Mouse (Mus musculus) left cerebral cortex, postnatal 10 days (tissue): Measurements from ENCODE around the gene Fam45a. TPM values are rescaled to one million over a fixed set of nuclear protein-coding genes. Genes with fewer than 3 reads are reported as not detected.
"Not testable (repeated sequence)": the region's sequence is repeated elsewhere in the genome, so short reads cannot be mapped to it uniquely, and the experiment has no call there.

Source experiments
- DNase-seq, 2 experiments: peaks; one replicate each; pipeline ENCODE4 v3.0.0; 2021 to 2022; ENCODE audit warnings: low spot score in 2 of 2, mixed read lengths in 1 of 2; ENCODE audit errors: extremely low spot score in 1 of 2
- intact Hi-C: fragments of 180-260 bp; cut with DNase I; formaldehyde crosslinking; loops from one replicate; pipeline ENCODE4 v1.15.1; 2025
- microRNA-seq: library from miRNA; unstranded; fragments of <30 nt; microRNA quantifications from one replicate; pipeline ENCODE4 v1.2.0, GENCODE M21; 2022
- total RNA-seq, 2 experiments: library from RNA; stranded (reverse); gene quantifications; 2 replicates each; pipeline ENCODE4 v1.2.3; 2021

The Fam45a gene
- total RNA-seq, 2 experiments from 2014 or later = 32.7 to 39.6 TPM

DNA sequence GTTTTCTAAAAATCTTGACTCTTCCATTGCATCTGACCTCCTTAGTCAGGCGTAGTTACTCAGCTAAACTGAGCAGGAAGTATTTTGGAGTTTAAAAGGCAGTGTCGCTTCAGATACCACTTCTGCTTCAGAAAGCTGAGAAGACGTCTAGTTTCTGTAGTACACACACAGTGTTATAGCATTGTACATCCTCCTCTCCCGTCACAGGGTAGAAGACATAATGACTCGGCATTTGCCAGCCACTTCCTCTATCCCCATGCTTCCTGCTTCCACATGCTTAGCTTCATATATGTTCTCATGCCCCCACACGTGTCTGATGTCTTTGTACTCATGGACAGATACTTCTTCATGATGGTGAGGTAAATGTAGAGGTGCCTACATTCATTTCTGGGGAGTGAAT lies 7.3 kb downstream of the Fam45a start:
- DNase-seq = no peak
- intact Hi-C loops = no loop called here

DNA sequence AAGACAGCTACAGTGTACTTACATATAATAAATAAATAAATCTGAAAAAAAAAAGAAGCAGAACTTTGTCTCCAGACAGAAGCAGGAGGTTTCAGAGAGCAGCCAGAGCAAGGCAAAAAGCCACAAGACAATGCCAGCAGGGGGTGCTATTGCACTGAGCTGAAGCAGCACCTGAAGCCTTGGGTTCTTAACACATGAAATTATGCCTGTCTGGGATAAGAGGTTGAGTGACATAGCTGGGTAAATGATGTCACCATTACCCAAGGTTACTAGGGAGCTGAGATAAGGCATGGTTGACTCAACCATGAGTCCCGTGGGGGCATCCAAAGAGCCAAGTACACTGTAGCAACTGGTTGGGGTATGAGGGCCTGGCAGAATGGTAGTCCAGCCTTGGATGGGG lies 26.4 kb downstream of the Fam45a start:
- intact Hi-C loops = no loop called here
- peak in 1 of 2 experiments; percentile 68 for DNase-seq

- intact Hi-C loops = no loop called here
- DNase-seq = no peak
These were observed 31.9 kb downstream of the Fam45a start for GRCm38 (mm10) chr19:60843324-60843723.

- DNase-seq = no peak
- intact Hi-C loops = no loop called here
These were observed 34.3 kb downstream of the Fam45a start for GRCm38 (mm10) chr19:60845731-60846130.

- intact Hi-C loops = no loop called here
These were observed 49.7 kb downstream of the Fam45a start, which contains the start of gene Sfxn4 for GRCm38 (mm10) chr19:60860868-60861700. Gene Sfxn4, minus strand, starts transcription at chr19:60861479.

DNA sequence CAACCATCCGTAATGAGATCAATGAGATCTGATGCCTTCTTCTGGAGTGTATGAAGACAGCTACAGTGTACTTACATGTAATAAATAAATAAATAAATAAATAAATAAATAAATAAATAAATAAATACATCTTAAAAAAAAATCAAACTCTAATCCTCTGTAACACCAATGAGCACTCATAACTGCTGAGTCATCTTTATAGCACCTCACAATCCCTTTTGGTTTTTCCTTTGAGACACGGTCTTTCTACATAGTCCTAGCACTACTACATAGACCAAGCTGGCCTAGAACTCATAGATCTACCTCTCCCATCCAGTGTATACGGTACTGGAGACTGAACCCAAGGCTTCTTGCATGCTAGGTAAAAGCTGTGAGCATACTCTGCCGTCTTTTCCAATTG lies 54.8 kb downstream of the Fam45a start:
- intact Hi-C loops, DNase-seq: not testable (repeated sequence)

More at GRCm38 (mm10) chr19:60860868-60861700, 49.7 kb downstream of the Fam45a start, which contains the start of gene Sfxn4:
- DNase-seq = peak; percentile 86 to 94

- no peak for DNase-seq
- intact Hi-C loops = no loop called here
These were observed 59.1 kb downstream of the Fam45a start for GRCm38 (mm10) chr19:60870489-60870888.

DNA sequence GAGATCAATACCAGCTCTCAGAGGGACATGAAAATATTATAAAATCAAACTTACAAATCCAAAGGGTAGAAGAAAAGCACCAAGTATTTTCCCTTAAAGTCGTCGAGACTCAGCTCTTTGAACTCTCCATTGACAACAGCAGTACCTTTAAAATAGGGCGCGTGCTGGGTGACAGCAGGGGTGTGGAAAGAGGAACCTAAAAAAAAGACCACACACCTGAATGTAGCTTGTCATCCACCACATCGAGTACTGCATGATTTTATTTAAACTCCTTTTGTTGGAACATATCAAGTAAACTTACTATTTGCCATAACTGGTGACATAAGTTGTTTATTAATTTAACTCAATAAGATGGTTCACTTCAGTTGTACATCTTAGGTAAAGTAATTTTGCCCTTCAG lies 60.0 kb downstream of the Fam45a start:
- no peak for DNase-seq
- intact Hi-C loops = no loop called here

GRCm38 (mm10) chr19:60872272-60872671 lies 60.9 kb downstream of the Fam45a start:
- intact Hi-C loops = no loop called here
- DNase-seq = no peak

- intact Hi-C loops = no loop called here
- peak in 1 of 2 experiments; percentile 50 for DNase-seq
These were observed 62.1 kb downstream of the Fam45a start for GRCm38 (mm10) chr19:60873501-60873900.

DNA sequence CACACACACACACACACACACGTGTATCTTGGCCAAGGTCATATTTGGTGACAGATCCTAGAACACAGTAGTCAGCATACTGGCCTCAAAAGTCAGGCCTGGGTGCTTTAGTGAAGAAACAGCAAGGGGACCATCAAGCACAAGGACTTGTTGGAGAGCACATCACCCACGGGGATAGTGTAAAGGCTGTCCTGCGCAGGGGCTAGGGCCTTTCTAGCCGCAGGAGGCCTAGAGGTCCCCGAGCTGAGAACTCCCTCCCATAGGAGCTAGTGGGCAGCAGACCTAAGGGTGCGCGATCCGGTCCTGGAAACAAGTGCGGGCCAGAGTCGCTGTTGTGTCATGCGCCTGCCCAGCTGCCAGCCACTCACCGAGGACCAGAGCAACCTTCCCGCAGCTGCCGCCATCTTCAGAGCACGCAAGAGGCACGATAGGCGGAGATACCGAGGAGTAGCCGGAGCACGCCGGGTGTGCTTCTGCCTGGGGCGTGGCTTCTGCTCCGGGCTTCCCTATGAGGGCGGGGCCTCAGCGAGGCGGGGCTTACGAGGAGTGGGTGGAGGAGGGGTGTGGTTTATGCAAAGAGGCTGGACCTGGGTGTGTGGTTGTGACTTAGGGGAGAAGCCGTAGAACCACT lies 62.8 kb downstream of the Fam45a start, which contains the start of gene Prdx3:
TSS of gene Prdx3 (minus strand) at position 493 of the 631 bp plus-strand sequence.
- intact Hi-C loops = no loop called here
- DNase-seq = peak; percentile 91 to 96

DNA sequence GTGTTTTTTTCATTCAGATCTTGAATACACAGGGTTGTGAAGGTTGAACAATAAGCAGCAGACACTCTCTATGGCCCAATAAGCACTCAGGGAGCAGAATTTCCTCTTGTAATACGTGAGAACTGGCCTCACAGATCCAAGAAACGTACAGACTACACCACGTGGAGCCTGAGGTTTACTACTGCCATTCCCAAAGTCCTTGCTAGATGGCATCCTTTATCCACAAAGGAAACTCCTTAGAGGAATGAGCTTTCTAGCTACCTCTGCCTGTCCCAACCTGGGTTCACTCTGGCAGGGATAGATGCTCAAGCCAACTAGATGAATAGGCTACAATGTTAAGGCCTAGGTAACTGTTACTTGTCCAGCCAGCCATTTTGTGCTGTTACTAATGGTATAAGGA lies 71.7 kb downstream of the Fam45a start:
- intact Hi-C loops = loop anchor here (5.0 kb wide), 1 partner anchor 384 kb away; no protein-coding TSS in a partner anchor
- DNase-seq = peak; percentile 20 to 42

Small RNAs within 50 kb of the gene (microRNA-seq; reads per million reads assigned to microRNA genes)
- gene mmu-mir-3084-1 = not detected

Other genes starting within 250 kb of the Fam45a start
- gene Cacul1, start 230.6 kb upstream of the Fam45a start, total RNA-seq = 10 to 100 TPM; 42.3 to 45.6 TPM
- gene Nanos1, start 55.6 kb upstream of the Fam45a start, total RNA-seq = 10 to 100 TPM; 21.6 to 22.6 TPM
- 100 to 1,000 TPM; 122 to 123 TPM for gene Eif3a, start 20.9 kb upstream of the Fam45a start, total RNA-seq
- 10 to 100 TPM; 10.8 to 11.5 TPM for gene Sfxn4, start 49.9 kb downstream of the Fam45a start, total RNA-seq
- 10 to 100 TPM; 91.6 to 93.9 TPM for gene Prdx3, start 63.0 kb downstream of the Fam45a start, total RNA-seq
- 10 to 100 TPM; 10.9 to 15.4 TPM for gene Grk5, start 78.2 kb downstream of the Fam45a start, total RNA-seq